ENCODE assay signal across 22 mouse cellular contexts in the genomic region with DNA sequence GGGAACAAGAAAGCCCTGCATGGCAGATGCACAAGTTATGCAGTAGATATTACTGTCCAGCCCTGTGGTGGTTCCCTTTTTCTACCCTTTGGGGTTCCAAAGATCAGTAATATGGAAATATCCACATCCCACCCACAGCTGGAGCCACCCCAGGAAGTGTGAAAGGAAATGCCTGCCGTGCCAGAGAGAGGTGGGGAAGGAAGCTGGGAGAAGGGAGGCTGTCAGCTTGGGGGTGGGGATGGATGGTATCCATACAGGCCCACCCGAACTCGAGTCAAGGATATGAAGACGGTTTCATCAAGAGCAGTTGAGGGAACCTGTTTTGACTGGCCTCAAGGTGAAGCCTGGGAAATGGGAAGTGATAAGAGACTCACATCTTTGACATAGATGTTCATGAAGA.
A peak's percentile ranks its signal among the peaks of the same experiment; 100 is the strongest.
DNase-seq lines count a peak whose midpoint lies in the region; ATAC-seq and TF ChIP-seq lines count a peak whose summit lies in the region.
"Had no signal": no experiment of that assay in that cellular context is flagged by ENCODE, and none has a peak within 500 bp of the region (broad histone marks: within the 10 kb centered on the region; RNA-seq: fewer than 3 reads in every experiment).

No protein-coding gene starts in this region.

- H3K9me3 ChIP-seq in heart, embryonic 10.5 days, result no peaks in the 10 kb centered on the region
- H3K9me3 ChIP-seq in E14TG2a.4 (ENCODE audit: low read length), result no peaks in the 10 kb centered on the region
- no peaks in the 10 kb centered on the region for H3K9me3 ChIP-seq in forebrain, embryonic 11.5 days (ENCODE audit: control insufficient read depth, low read length)
- H3K9me3 ChIP-seq: forebrain, embryonic 15.5 days; hindbrain, embryonic 10.5 days; hindbrain, embryonic 15.5 days; liver, embryonic 12.5 days; midbrain, embryonic 13.5 days had no signal

- H3K4me1 ChIP-seq in heart, embryonic 10.5 days, result peaks cover 6% of the 10 kb centered on the region; the same call in 1 of the 2 replicates
- peaks cover 70% of the 10 kb centered on the region for H3K4me1 ChIP-seq in E14TG2a.4 (replicated peaks; ENCODE audit: low read depth, low read length)
- H3K4me1 ChIP-seq in forebrain, embryonic 11.5 days (replicated peaks; ENCODE audit: control insufficient read depth, insufficient read depth, low read length), result peaks cover under 1% of the 10 kb centered on the region; the same call in 1 of the 2 replicates
- H3K4me1 ChIP-seq: liver, embryonic 12.5 days had no signal

- TF ChIP-seq CTCF in E14TG2a.4 (conservative IDR thresholded peaks at IDR 0.05; ENCODE audit: low read length), result no peak

- no peak for ATAC-seq in forebrain, embryonic 11.5 days (replicated peaks; ENCODE audit: low FRiP score)
- ATAC-seq in inflammation-experienced regulatory T-cells, adult 6 months, result no peak
- ATAC-seq: CD4-positive, CD25-positive, alpha-beta regulatory T cell, adult 4 months; forebrain, embryonic 15.5 days; liver, embryonic 12.5 days; liver, postnatal 0 days; midbrain, embryonic 13.5 days had no signal

- no peaks in the 10 kb centered on the region for H3K27me3 ChIP-seq in heart, embryonic 10.5 days (ENCODE audit: insufficient read depth, poor library complexity, severe bottlenecking)
- no peaks in the 10 kb centered on the region for H3K27me3 ChIP-seq in E14TG2a.4 (ENCODE audit: insufficient read depth, low read length)
- no peaks in the 10 kb centered on the region for H3K27me3 ChIP-seq in forebrain, embryonic 11.5 days (ENCODE audit: control insufficient read depth, insufficient read depth, low read length)
- H3K27me3 ChIP-seq: forebrain, embryonic 15.5 days; liver, embryonic 12.5 days; midbrain, embryonic 13.5 days had no signal

- H3K4me3 ChIP-seq in heart, embryonic 10.5 days, result no peak overlapping the region
- peak overlapping the region; percentile 8; the same call in 1 of the 2 replicates for H3K4me3 ChIP-seq in E14TG2a.4 (replicated peaks; ENCODE audit: low read length)
- H3K4me3 ChIP-seq in forebrain, embryonic 11.5 days (ENCODE audit: low read depth, low read length), result no peak overlapping the region
- H3K4me3 ChIP-seq: forebrain, embryonic 15.5 days; hindbrain, embryonic 10.5 days; hindbrain, embryonic 15.5 days; liver, embryonic 12.5 days; midbrain, embryonic 13.5 days had no signal

- no peak overlapping the region for H3K9ac ChIP-seq in forebrain, embryonic 11.5 days (ENCODE audit: low read length)
- H3K9ac ChIP-seq: forebrain, embryonic 15.5 days; hindbrain, embryonic 15.5 days; liver, embryonic 12.5 days; liver, postnatal 0 days; midbrain, embryonic 13.5 days had no signal

- no peaks in the 10 kb centered on the region for H3K36me3 ChIP-seq in heart, embryonic 10.5 days
- H3K36me3 ChIP-seq in E14TG2a.4 (ENCODE audit: insufficient read depth, low read length), result no peaks in the 10 kb centered on the region
- H3K36me3 ChIP-seq in forebrain, embryonic 11.5 days (ENCODE audit: control insufficient read depth, insufficient read depth, low read length), result no peaks in the 10 kb centered on the region
- H3K36me3 ChIP-seq: forebrain, embryonic 15.5 days; hindbrain, embryonic 10.5 days; hindbrain, embryonic 15.5 days; liver, embryonic 12.5 days; midbrain, embryonic 13.5 days had no signal

- WGBS in heart, embryonic 10.5 days, result 45% methylated on average over 4 of the region's 4 CpGs
- WGBS in forebrain, embryonic 11.5 days, result 87% methylated on average over 4 of the region's 4 CpGs

- H3K4me2 ChIP-seq in forebrain, embryonic 11.5 days (ENCODE audit: low read depth, low read length, severe bottlenecking), result no peak overlapping the region
- H3K4me2 ChIP-seq: forebrain, embryonic 15.5 days; hindbrain, embryonic 15.5 days; liver, embryonic 12.5 days; midbrain, embryonic 13.5 days had no signal

- peak; percentile 91 for DNase-seq in heart, adult 11 months
- no peak for DNase-seq in heart, embryonic 10.5 days (ENCODE audit: low spot score)
- peak; percentile 61 for DNase-seq in R1 (ENCODE audit: low read depth, low spot score)
- DNase-seq in kidney, postnatal 25 days, result peak; percentile 43 to 55
- DNase-seq in forebrain, embryonic 11.5 days (ENCODE audit: low spot score), result no peak
- DNase-seq: cerebellum, adult 11 months; cerebellum, adult 9-10 months; cerebellum, postnatal 36 days; heart, postnatal 14 days; layer of hippocampus, postnatal 36 days; left cerebral cortex, postnatal 4 days; liver, postnatal 0 days; thymus, postnatal 4 days had no signal

- H3K27ac ChIP-seq in heart, embryonic 10.5 days, result no peak overlapping the region
- H3K27ac ChIP-seq in forebrain, embryonic 11.5 days (ENCODE audit: low read depth, low read length), result no peak overlapping the region
- H3K27ac ChIP-seq: forebrain, embryonic 15.5 days; hindbrain, embryonic 10.5 days; hindbrain, embryonic 15.5 days; liver, embryonic 12.5 days; macrophage; midbrain, embryonic 13.5 days had no signal

Comparison
In these comparisons a context has a peak if more than half of its experiments do, and no peak if none do; other contexts are left out.
1. DNase-seq: peak in heart, adult 11 months (single experiment), R1 (single experiment) and kidney, postnatal 25 days (2 of 2); none in heart, embryonic 10.5 days (single experiment) and forebrain, embryonic 11.5 days (single experiment).